Mouse (Mus musculus): Measurements from ENCODE around the gene Acsl5. TPM values are rescaled to one million over a fixed set of nuclear protein-coding genes. Genes with fewer than 3 reads are reported as not detected.
A peak's percentile ranks its signal among the peaks of the same experiment; 100 is the strongest.

The Acsl5 gene
- polyA plus RNA-seq, 1 experiment from 2014 or later, result 20.9 TPM

- no peak for ATAC-seq (replicated peaks; ENCODE audit: low FRiP score)
- Histone ChIP-seq H3K36me3 (ENCODE audit: control insufficient read depth, insufficient read depth, low read length) (no peaks in the 10 kb centered on the region), H3K4me1 (replicated peaks; ENCODE audit: control insufficient read depth, insufficient read depth, low read length) (peaks cover 4% of the 10 kb centered on the region; the same call in 1 of the 2 replicates), H3K4me3 (ENCODE audit: low read depth, low read length) (no peak overlapping the region), H3K9ac (ENCODE audit: low read length) (no peak overlapping the region), H3K9me3 (ENCODE audit: control insufficient read depth, low read length) (no peaks in the 10 kb centered on the region), H3K4me2 (ENCODE audit: low read depth, low read length, severe bottlenecking) (no peak overlapping the region), H3K27me3 (ENCODE audit: control insufficient read depth, insufficient read depth, low read length) (no peaks in the 10 kb centered on the region), H3K27ac (ENCODE audit: low read depth, low read length) (no peak overlapping the region)
- no peak for DNase-seq (ENCODE audit: low spot score)
- WGBS, result 89% methylated on average over 4 of the region's 4 CpGs
These were observed 34.9 kb upstream of the Acsl5 start for GRCm38 (mm10) chr19:55216876-55217275.

GRCm38 (mm10) chr19:55217365-55217764, 34.4 kb upstream of the Acsl5 start:
- Histone ChIP-seq H3K36me3 (ENCODE audit: control insufficient read depth, insufficient read depth, low read length) (no peaks in the 10 kb centered on the region), H3K4me3 (ENCODE audit: low read depth, low read length) (no peak overlapping the region), H3K27ac (ENCODE audit: low read depth, low read length) (no peak overlapping the region), H3K27me3 (ENCODE audit: control insufficient read depth, insufficient read depth, low read length) (no peaks in the 10 kb centered on the region), H3K9ac (ENCODE audit: low read length) (no peak overlapping the region), H3K4me2 (ENCODE audit: low read depth, low read length, severe bottlenecking) (no peak overlapping the region), H3K4me1 (replicated peaks; ENCODE audit: control insufficient read depth, insufficient read depth, low read length) (peaks cover 4% of the 10 kb centered on the region; the same call in 1 of the 2 replicates), H3K9me3 (ENCODE audit: control insufficient read depth, low read length) (no peaks in the 10 kb centered on the region)
- ATAC-seq (replicated peaks; ENCODE audit: low FRiP score) (no peak), DNase-seq (ENCODE audit: low spot score) (no peak)
- 84% methylated on average over 9 of the region's 9 CpGs for WGBS

- H3K9me3 ChIP-seq (ENCODE audit: control insufficient read depth, low read length), result no peaks in the 10 kb centered on the region
- peak overlapping the region; percentile 40 for H3K9ac ChIP-seq (ENCODE audit: low read length)
- H3K27me3 ChIP-seq (ENCODE audit: control insufficient read depth, insufficient read depth, low read length), result no peaks in the 10 kb centered on the region
- peak overlapping the region; percentile 36 for H3K4me3 ChIP-seq (ENCODE audit: low read depth, low read length)
- H3K4me1 ChIP-seq (replicated peaks; ENCODE audit: control insufficient read depth, insufficient read depth, low read length), result peaks cover 4% of the 10 kb centered on the region; the same call in 1 of the 2 replicates
- WGBS, result 3% methylated on average over 20 of the region's 20 CpGs
- ATAC-seq (replicated peaks; ENCODE audit: low FRiP score) (peak; percentile 81), DNase-seq (ENCODE audit: low spot score) (peak; percentile 93)
- no peaks in the 10 kb centered on the region for H3K36me3 ChIP-seq (ENCODE audit: control insufficient read depth, insufficient read depth, low read length)
- H3K4me2 ChIP-seq (ENCODE audit: low read depth, low read length, severe bottlenecking), result peak overlapping the region; percentile 67
- H3K27ac ChIP-seq (ENCODE audit: low read depth, low read length), result no peak overlapping the region
These were observed 33.5 kb upstream of the Acsl5 start for GRCm38 (mm10) chr19:55218192-55218739.

- Histone ChIP-seq H3K9me3 (ENCODE audit: control insufficient read depth, low read length) (no peaks in the 10 kb centered on the region), H3K27me3 (ENCODE audit: control insufficient read depth, insufficient read depth, low read length) (no peaks in the 10 kb centered on the region), H3K4me2 (ENCODE audit: low read depth, low read length, severe bottlenecking) (peak overlapping the region; percentile 67), H3K4me3 (ENCODE audit: low read depth, low read length) (peak overlapping the region; percentile 36), H3K36me3 (ENCODE audit: control insufficient read depth, insufficient read depth, low read length) (no peaks in the 10 kb centered on the region), H3K27ac (ENCODE audit: low read depth, low read length) (no peak overlapping the region), H3K9ac (ENCODE audit: low read length) (peak overlapping the region; percentile 40), H3K4me1 (replicated peaks; ENCODE audit: control insufficient read depth, insufficient read depth, low read length) (peaks cover 4% of the 10 kb centered on the region; the same call in 1 of the 2 replicates)
- WGBS, result 10% methylated on average over 12 of the region's 12 CpGs
- ATAC-seq (replicated peaks; ENCODE audit: low FRiP score), result no peak; the same call in 1 of the 2 replicates
- no peak for DNase-seq (ENCODE audit: low spot score)
These were observed 33.0 kb upstream of the Acsl5 start for GRCm38 (mm10) chr19:55218741-55219221.

GRCm38 (mm10) chr19:55219359-55219758, 32.4 kb upstream of the Acsl5 start:
- H3K4me3 ChIP-seq (ENCODE audit: low read depth, low read length), result no peak overlapping the region
- 77% methylated on average over 8 of the region's 8 CpGs for WGBS
- peaks cover 4% of the 10 kb centered on the region; the same call in 1 of the 2 replicates for H3K4me1 ChIP-seq (replicated peaks; ENCODE audit: control insufficient read depth, insufficient read depth, low read length)
- H3K27ac ChIP-seq (ENCODE audit: low read depth, low read length), result no peak overlapping the region
- H3K9ac ChIP-seq (ENCODE audit: low read length), result no peak overlapping the region; the same call in 1 of the 2 replicates
- no peak for ATAC-seq (replicated peaks; ENCODE audit: low FRiP score)
- no peak for DNase-seq (ENCODE audit: low spot score)
- no peaks in the 10 kb centered on the region for H3K9me3 ChIP-seq (ENCODE audit: control insufficient read depth, low read length)
- H3K27me3 ChIP-seq (ENCODE audit: control insufficient read depth, insufficient read depth, low read length), result no peaks in the 10 kb centered on the region
- no peaks in the 10 kb centered on the region for H3K36me3 ChIP-seq (ENCODE audit: control insufficient read depth, insufficient read depth, low read length)
- no peak overlapping the region for H3K4me2 ChIP-seq (ENCODE audit: low read depth, low read length, severe bottlenecking)

GRCm38 (mm10) chr19:55221208-55221607, 30.5 kb upstream of the Acsl5 start:
- Histone ChIP-seq H3K27ac (ENCODE audit: low read depth, low read length) (no peak overlapping the region), H3K36me3 (ENCODE audit: control insufficient read depth, insufficient read depth, low read length) (no peaks in the 10 kb centered on the region), H3K9ac (ENCODE audit: low read length) (no peak overlapping the region), H3K27me3 (ENCODE audit: control insufficient read depth, insufficient read depth, low read length) (no peaks in the 10 kb centered on the region), H3K4me3 (ENCODE audit: low read depth, low read length) (no peak overlapping the region), H3K9me3 (ENCODE audit: control insufficient read depth, low read length) (no peaks in the 10 kb centered on the region), H3K4me1 (replicated peaks; ENCODE audit: control insufficient read depth, insufficient read depth, low read length) (peaks cover 6% of the 10 kb centered on the region; the same call in 1 of the 2 replicates), H3K4me2 (ENCODE audit: low read depth, low read length, severe bottlenecking) (no peak overlapping the region)
- ATAC-seq (replicated peaks; ENCODE audit: low FRiP score) (no peak), DNase-seq (ENCODE audit: low spot score) (no peak)
- WGBS, result 84% methylated on average over 6 of the region's 6 CpGs

GRCm38 (mm10) chr19:55222268-55222667, 29.5 kb upstream of the Acsl5 start:
- Histone ChIP-seq H3K4me1 (replicated peaks; ENCODE audit: control insufficient read depth, insufficient read depth, low read length) (peaks cover 6% of the 10 kb centered on the region; the same call in 1 of the 2 replicates), H3K36me3 (ENCODE audit: control insufficient read depth, insufficient read depth, low read length) (no peaks in the 10 kb centered on the region), H3K27ac (ENCODE audit: low read depth, low read length) (no peak overlapping the region), H3K27me3 (ENCODE audit: control insufficient read depth, insufficient read depth, low read length) (no peaks in the 10 kb centered on the region), H3K9ac (ENCODE audit: low read length) (no peak overlapping the region), H3K4me3 (ENCODE audit: low read depth, low read length) (no peak overlapping the region), H3K4me2 (ENCODE audit: low read depth, low read length, severe bottlenecking) (no peak overlapping the region), H3K9me3 (ENCODE audit: control insufficient read depth, low read length) (no peaks in the 10 kb centered on the region)
- WGBS, result 89% methylated on average over 9 of the region's 9 CpGs
- no peak for ATAC-seq (replicated peaks; ENCODE audit: low FRiP score)
- DNase-seq (ENCODE audit: low spot score), result no peak

- no peak overlapping the region for H3K27ac ChIP-seq (ENCODE audit: low read depth, low read length)
- ATAC-seq (replicated peaks; ENCODE audit: low FRiP score) (no peak), DNase-seq (ENCODE audit: low spot score) (no peak)
- WGBS, result 65% methylated on average over 5 of the region's 5 CpGs
- no peak overlapping the region for H3K4me2 ChIP-seq (ENCODE audit: low read depth, low read length, severe bottlenecking)
- H3K9me3 ChIP-seq (ENCODE audit: control insufficient read depth, low read length), result no peaks in the 10 kb centered on the region
- H3K36me3 ChIP-seq (ENCODE audit: control insufficient read depth, insufficient read depth, low read length), result no peaks in the 10 kb centered on the region
- no peak overlapping the region for H3K4me3 ChIP-seq (ENCODE audit: low read depth, low read length)
- H3K27me3 ChIP-seq (ENCODE audit: control insufficient read depth, insufficient read depth, low read length), result no peaks in the 10 kb centered on the region
- no peak overlapping the region for H3K9ac ChIP-seq (ENCODE audit: low read length)
- H3K4me1 ChIP-seq (replicated peaks; ENCODE audit: control insufficient read depth, insufficient read depth, low read length), result 0 out of 2 replicates have a peak, but pooled peaks cover 2% of the 10 kb centered on the region
These were observed 25.1 kb upstream of the Acsl5 start for GRCm38 (mm10) chr19:55226621-55227020.

DNA sequence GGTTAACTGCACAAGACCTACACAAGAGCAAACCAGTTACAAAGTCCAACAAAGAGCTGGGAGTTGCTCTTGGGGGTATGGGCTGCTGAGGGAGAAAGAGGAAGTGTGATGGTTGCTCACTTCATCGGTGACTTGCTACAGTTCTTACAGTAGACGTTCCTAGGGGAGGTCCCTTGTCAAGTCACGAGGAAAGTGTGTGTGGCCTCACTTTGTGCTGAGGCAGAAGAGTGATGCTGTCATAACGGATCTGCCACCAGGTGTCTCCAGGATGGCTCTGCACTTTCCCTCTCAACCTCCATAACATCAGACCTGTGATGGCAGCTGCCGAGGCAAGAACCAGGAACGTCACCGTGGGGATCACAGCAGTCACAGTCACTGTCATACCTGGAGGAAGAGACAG, 24.6 kb upstream of the Acsl5 start:
- no peak overlapping the region for H3K4me2 ChIP-seq (ENCODE audit: low read depth, low read length, severe bottlenecking)
- no peak for DNase-seq (ENCODE audit: low spot score)
- H3K4me1 ChIP-seq (replicated peaks; ENCODE audit: control insufficient read depth, insufficient read depth, low read length), result 0 out of 2 replicates have a peak, but pooled peaks cover 2% of the 10 kb centered on the region
- 89% methylated on average over 7 of the region's 7 CpGs for WGBS
- no peak overlapping the region for H3K9ac ChIP-seq (ENCODE audit: low read length)
- no peak for ATAC-seq (replicated peaks; ENCODE audit: low FRiP score)
- no peak overlapping the region for H3K4me3 ChIP-seq (ENCODE audit: low read depth, low read length)
- H3K9me3 ChIP-seq (ENCODE audit: control insufficient read depth, low read length), result no peaks in the 10 kb centered on the region
- H3K27ac ChIP-seq (ENCODE audit: low read depth, low read length), result no peak overlapping the region
- H3K36me3 ChIP-seq (ENCODE audit: control insufficient read depth, insufficient read depth, low read length), result no peaks in the 10 kb centered on the region
- no peaks in the 10 kb centered on the region for H3K27me3 ChIP-seq (ENCODE audit: control insufficient read depth, insufficient read depth, low read length)

All from forebrain, embryonic 11.5 days (tissue).